Mouse (Mus musculus) ES-E14 (cell line): ENCODE data around the gene Adgrl3. TPM values are rescaled to one million over a fixed set of nuclear protein-coding genes. Genes with fewer than 3 reads are reported as not detected.

Source experiments
- DNase-seq: peaks from one replicate; pipeline ENCODE4 v3.0.0-alpha.2; 2013; ENCODE audit warnings: low read depth, low spot score
- H3K27ac ChIP-seq: 2 replicates; pipeline ENCODE4 v1.5.1; 2012; ENCODE audit warnings: low read depth, mild to moderate bottlenecking, low read length, moderate library complexity, mixed read lengths; ENCODE audit not compliant: poor library complexity, insufficient read depth, severe bottlenecking
- H3K36me3 ChIP-seq: 2 replicates; pipeline ENCODE4 v1.6.1; 2012; ENCODE audit warnings: mild to moderate bottlenecking, low read length, moderate library complexity, mixed read lengths; ENCODE audit not compliant: control insufficient read depth, poor library complexity, insufficient read depth, severe bottlenecking
- H3K4me1 ChIP-seq, 2 experiments: fragments of 150-350 bp in 1 of 2; sonication (generic) in 1 of 2; 2 replicates each; pipeline ENCODE4 v1.6.1; 2012; ENCODE audit warnings: low read length in 2 of 2, mild to moderate bottlenecking in 1 of 2, mixed read lengths in 1 of 2; ENCODE audit not compliant: control insufficient read depth in 2 of 2, insufficient read depth in 2 of 2, poor library complexity in 1 of 2
- H3K4me3 ChIP-seq, 2 experiments: fragments of 150-350 bp in 1 of 2; sonication (generic) in 1 of 2; 2 replicates each; pipeline ENCODE4 v1.5.1; 2012; ENCODE audit warnings: low read length in 2 of 2, low read depth in 1 of 2, mild to moderate bottlenecking in 1 of 2, mixed read lengths in 1 of 2; ENCODE audit not compliant: insufficient read depth in 1 of 2, poor library complexity in 1 of 2, severe bottlenecking in 1 of 2
- H3K9ac ChIP-seq: 2 replicates; pipeline ENCODE4 v1.6.1; 2012; ENCODE audit warnings: low read depth, mild to moderate bottlenecking, low read length, mixed read lengths; ENCODE audit not compliant: poor library complexity, insufficient read depth, severe bottlenecking
- H3K9me3 ChIP-seq: fragments of 150-350 bp; sonication (generic); 2 replicates; pipeline ENCODE4 v1.6.1; 2012; ENCODE audit warnings: low read depth, mild to moderate bottlenecking, low read length; ENCODE audit not compliant: control insufficient read depth, insufficient read depth
- CHD2 ChIP-seq: IDR thresholded peaks from 2 replicates; pipeline ENCODE4 v1.6.1; 2014; ENCODE audit warnings: mild to moderate bottlenecking, low read depth, low read length, inconsistent platforms
- HCFC1 ChIP-seq: IDR thresholded peaks from 2 replicates; pipeline ENCODE4 v1.6.1; 2012; ENCODE audit warnings: low read length, inconsistent platforms, borderline replicate concordance; ENCODE audit not compliant: insufficient read depth
- MAFK ChIP-seq: IDR thresholded peaks from 2 replicates; pipeline ENCODE4 v1.6.1; 2014; ENCODE audit warnings: mild to moderate bottlenecking, low read depth, low read length, inconsistent platforms; ENCODE audit not compliant: insufficient read depth
- ZC3H11A ChIP-seq: IDR thresholded peaks from 2 replicates; pipeline ENCODE4 v1.6.1; 2012; ENCODE audit warnings: low read depth, mild to moderate bottlenecking, inconsistent platforms, low read length, borderline replicate concordance
- ZNF384 ChIP-seq: IDR thresholded peaks from 2 replicates; pipeline ENCODE4 v1.6.1; 2012; ENCODE audit warnings: low read depth, low read length, inconsistent platforms
- in situ Hi-C, 2 experiments: fragments of 600-800 bp; cut with MboI; formaldehyde crosslinking; loops; one replicate each; pipeline ENCODE4 v1.15.1; 2025; ENCODE audit warnings: low sequenced_read_pairs in 2 of 2, inconsistent platforms in 1 of 2; ENCODE audit not compliant: unreplicated experiment in 2 of 2
- total RNA-seq: library from RNA; depleted of rRNA; stranded (reverse); fragments of 300-350 nt; gene quantifications from 2 replicates; pipeline ENCODE4 v1.2.3, GENCODE M21; 2012

The Adgrl3 gene
- total RNA-seq, 1 experiment: 5.4 TPM

- Histone ChIP-seq H3K36me3 (no peaks in the 10 kb centered on the region), H3K9ac (no peak overlapping the region), H3K9me3 (no peaks in the 10 kb centered on the region), H3K4me3 (no peak overlapping the region), H3K27ac (no peak overlapping the region), H3K4me1 (no peaks in the 10 kb centered on the region)
- no peak for DNase-seq
- TF ChIP-seq ZNF384 (no peak), ZC3H11A (no peak), MAFK (no peak), CHD2 (no peak), HCFC1 (no peak)
- in situ Hi-C loops: no loop called here
These were observed 456.2 kb downstream of the Adgrl3 start for GRCm38 (mm10) chr5:81475971-81476606.

GRCm38 (mm10) chr5:81480911-81481310 is 461.0 kb downstream of the Adgrl3 start:
- H3K9ac ChIP-seq: no peak overlapping the region
- TF ChIP-seq HCFC1 (no peak), MAFK (no peak)
- DNase-seq: no peak
- in situ Hi-C loops: no loop called here
- H3K9me3 ChIP-seq: no peaks in the 10 kb centered on the region
- no peaks in the 10 kb centered on the region for H3K36me3 ChIP-seq
- no peak overlapping the region for H3K27ac ChIP-seq
- no peak overlapping the region for H3K4me3 ChIP-seq
- H3K4me1 ChIP-seq: no peaks in the 10 kb centered on the region

- Histone ChIP-seq H3K4me1 (no peaks in the 10 kb centered on the region), H3K36me3 (no peaks in the 10 kb centered on the region), H3K9ac (no peak overlapping the region), H3K9me3 (no peaks in the 10 kb centered on the region), H3K27ac (no peak overlapping the region), H3K4me3 (no peak overlapping the region)
- in situ Hi-C loops: no loop called here
- DNase-seq: no peak
- no peak for TF ChIP-seq ZC3H11A
- TF ChIP-seq MAFK: no peak
- TF ChIP-seq ZNF384: no peak
- TF ChIP-seq CHD2: no peak
- no peak for TF ChIP-seq HCFC1
These were observed 464.0 kb downstream of the Adgrl3 start for GRCm38 (mm10) chr5:81483890-81484289.

GRCm38 (mm10) chr5:81501076-81501475 is 481.1 kb downstream of the Adgrl3 start:
- no peaks in the 10 kb centered on the region for H3K4me1 ChIP-seq
- TF ChIP-seq HCFC1 (no peak), ZNF384 (no peak), MAFK (no peak), ZC3H11A (no peak), CHD2 (no peak)
- in situ Hi-C loops: no loop called here
- no peaks in the 10 kb centered on the region for H3K36me3 ChIP-seq
- H3K9me3 ChIP-seq: no peaks in the 10 kb centered on the region
- H3K27ac ChIP-seq: no peak overlapping the region
- no peak overlapping the region for H3K9ac ChIP-seq
- H3K4me3 ChIP-seq: no peak overlapping the region
- no peak for DNase-seq
